Mouse (Mus musculus) kidney, adult 18-20 months (tissue): ENCODE results near the gene Mthfd1l.
A peak's percentile ranks its signal among the peaks of the same experiment; 100 is the strongest.
"Not testable (repeated sequence)": the region's sequence is repeated elsewhere in the genome, so short reads cannot be mapped to it uniquely, and the experiment has no call there.

Experiments
- DNase-seq: peaks from one replicate; pipeline ENCODE4 v3.0.0; 2021

Mthfd1l gene

DNA sequence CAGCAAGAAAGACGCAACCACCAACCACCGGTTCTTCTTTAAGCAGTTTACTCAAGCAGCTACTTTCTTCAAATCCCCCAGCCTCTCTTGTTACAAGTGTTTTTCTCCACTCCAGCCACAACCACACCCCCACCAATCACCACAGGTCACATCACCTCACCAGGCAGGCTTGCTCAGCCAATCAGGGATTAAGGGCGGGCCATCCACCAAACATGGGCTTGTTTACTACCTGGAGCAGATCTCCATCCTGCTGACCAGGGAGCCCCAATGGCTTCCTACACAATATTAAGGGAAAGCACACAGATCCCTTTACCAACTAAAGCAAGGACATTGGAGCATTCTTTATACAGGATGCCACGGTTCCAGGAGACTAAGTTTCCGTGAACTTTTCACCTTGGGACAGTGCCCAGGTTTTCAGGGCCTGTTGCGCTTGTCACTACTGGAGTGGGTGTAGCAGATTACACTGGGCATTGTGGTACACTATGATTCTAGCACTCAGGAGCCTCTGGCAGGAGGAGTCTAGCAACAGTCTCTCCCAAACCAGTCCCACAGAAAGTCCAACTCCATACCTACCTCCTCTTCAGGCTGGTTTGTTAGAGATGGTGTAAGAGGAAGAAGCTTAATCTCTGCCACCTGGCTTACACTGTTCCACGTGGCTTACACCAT, 150.5 kb downstream of the Mthfd1l start:
- not testable (repeated sequence) for DNase-seq

DNA sequence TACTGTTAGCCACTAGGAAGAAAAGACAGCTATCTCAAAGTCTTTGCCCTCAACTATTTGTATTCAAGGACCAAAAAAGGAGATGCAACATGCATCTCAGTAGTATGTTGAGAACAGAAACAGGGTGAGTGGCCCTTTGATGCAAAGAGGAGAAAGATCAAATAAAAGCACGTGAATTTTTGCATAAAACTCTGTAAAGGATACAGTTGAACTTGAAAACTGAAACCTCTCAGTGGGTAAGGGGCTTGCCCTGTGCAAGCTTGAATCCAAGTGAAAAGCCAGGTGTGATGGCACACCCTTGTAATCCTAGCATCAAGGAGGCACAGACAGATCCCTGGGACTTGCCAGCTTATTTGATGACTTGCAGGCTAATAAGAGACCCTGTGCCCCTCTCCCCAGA, 151.2 kb downstream of the Mthfd1l start:
- DNase-seq: no peak

DNA sequence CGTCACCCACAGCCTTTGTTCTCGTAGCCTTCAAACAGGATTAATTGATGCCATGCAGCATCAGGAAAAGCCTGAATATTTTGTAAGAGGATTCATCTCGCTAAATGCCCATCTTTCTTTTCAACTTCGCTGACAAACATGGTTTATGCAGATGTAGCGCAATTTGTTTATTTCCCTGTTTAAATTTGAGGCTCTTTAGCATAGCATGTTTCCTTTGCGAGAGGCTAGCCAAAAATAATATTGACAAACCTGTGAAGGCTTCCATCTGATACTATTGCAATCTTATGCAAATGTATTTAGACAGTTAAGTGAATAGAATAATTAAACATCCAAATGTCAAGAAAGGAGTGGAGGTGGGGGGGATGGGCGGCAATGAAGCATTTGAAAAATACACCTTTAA, 152.3 kb downstream of the Mthfd1l start:
- no peak for DNase-seq

DNA sequence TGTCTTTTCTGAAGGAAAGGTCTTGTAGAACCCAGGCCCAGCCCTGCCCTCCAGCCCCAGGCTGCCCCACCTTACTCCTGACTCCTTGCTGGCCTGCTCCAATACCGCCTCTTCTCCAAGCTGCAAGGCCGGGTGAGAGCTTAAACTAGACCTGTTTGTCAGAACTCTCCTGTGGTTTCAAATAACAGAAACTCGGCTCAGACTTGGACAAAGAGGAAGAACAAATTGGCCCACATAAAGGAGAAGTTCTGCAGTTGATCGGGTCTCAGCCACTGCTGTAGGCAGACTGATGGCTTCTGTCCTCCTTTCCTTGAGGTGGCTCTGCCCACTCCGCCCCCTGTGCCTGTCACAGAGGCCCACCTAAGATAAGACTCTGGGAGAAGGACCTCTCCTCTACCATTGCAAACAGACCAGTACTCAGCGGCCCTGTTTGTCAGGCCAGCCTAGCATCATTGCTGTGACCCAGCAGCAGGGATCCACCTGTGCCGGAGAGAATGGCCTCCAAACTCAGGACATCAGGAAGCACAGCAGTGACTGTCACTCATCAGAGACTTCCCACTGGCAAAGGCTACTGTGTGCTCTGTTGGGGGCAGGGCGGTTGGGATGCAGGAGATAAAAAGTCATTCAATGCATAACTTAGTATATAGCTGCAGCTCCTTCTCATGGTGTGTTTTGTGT, 153.6 kb downstream of the Mthfd1l start:
- no peak for DNase-seq

DNA sequence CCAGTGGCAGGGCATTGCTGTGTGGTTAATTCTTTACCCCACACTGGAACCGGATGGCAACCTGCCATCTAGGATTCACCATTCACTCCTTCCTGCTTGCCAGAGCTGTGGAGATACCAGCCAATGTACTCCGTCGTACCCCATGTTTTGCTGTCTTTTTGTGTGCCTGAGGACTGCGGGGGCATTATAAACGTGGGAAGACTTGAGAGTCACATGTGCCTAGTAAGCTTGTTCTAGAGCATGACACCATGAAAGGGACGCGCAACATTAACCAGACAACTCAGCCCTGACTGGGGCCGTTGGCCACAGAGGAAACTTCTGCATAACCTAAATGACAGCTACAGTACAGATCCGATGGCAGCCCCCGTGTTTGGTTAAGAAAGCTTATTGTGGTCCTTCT, 155.5 kb downstream of the Mthfd1l start:
- peak; percentile 39 for DNase-seq

DNA sequence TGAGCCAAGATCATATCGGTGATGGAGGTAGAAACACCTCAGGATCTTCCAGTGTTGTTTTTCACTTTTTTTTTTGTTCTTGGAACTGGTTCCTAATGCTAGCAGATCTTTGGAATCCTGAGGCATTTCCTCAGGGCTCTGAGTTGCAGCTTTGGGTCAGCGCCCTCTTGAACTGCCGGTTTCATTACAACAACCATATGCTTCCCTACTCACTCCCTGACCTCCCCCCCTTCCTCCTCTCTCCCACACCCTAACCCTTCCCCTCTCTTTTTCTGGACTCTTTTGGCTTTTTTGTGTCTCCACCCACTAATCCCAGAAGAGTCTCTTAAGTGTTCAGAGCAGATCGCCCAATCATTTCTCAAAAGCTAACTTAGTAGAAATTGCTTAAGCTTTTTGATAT, 156.0 kb downstream of the Mthfd1l start:
- no peak for DNase-seq

DNA sequence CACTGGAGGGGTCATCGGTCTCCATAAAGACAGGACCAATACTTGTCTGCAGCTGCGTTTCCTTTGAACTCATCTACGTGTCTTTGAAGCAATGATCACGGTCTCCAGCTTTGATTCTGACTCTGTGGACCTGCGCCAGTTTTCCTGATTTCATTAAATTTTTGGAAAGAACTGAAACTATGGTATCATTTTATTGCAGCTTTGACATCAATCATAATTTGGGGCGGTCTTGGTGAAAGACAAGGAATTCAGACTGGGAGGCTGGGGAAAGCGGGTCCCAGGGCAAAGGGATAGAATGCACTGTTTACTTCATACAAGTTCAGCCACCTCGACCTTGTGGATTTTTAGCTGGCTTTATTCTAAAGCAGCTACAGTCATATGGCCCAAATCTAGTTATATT, 156.5 kb downstream of the Mthfd1l start:
- DNase-seq: no peak

DNA sequence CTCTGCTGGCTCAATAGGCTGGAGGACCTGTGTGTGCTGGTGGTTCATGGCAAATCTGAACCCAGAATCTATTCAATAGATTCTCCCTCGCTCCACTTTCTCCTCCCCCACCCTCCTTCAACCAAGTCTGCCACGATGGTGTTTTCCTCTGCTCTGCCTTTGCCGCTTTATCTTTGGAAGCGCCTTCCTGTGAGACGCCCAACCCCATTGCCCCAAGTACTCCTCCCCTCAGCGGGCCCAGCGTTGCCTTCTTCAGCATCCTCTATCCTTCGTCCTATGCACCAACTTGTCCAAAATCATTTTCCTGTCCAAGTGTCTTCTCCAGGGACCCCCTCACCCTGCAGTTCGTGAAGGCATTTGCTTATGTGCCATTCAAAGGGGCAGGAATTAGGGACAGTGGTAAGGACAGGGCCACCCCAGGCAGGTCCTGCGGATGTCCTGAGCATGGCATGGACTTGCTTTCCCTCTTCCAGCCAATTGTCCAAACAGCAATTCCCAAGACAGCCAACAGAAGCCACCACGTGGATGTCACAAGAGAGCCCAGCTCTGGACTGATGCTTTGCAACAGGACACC, 157.2 kb downstream of the Mthfd1l start:
- DNase-seq: no peak

DNA sequence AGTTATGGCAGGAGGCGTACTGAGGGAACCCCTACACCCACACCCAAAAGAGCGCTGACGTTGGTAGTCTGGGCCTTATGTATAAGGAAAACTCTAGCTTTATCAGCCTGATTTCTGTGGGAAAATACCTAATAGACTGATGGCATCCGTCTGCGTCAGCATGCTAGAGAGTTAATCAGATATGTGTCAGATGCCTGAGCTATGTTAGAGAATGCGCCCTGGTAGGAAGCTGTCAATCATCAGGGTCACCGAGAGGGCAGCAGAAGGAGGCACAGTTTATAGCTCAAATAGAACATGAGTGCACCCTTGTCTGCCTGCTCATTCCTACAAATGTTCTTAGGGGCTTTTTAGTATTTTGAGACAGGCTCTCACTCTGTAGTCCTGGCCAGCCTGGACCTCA, 159.8 kb downstream of the Mthfd1l start:
- no peak for DNase-seq

DNA sequence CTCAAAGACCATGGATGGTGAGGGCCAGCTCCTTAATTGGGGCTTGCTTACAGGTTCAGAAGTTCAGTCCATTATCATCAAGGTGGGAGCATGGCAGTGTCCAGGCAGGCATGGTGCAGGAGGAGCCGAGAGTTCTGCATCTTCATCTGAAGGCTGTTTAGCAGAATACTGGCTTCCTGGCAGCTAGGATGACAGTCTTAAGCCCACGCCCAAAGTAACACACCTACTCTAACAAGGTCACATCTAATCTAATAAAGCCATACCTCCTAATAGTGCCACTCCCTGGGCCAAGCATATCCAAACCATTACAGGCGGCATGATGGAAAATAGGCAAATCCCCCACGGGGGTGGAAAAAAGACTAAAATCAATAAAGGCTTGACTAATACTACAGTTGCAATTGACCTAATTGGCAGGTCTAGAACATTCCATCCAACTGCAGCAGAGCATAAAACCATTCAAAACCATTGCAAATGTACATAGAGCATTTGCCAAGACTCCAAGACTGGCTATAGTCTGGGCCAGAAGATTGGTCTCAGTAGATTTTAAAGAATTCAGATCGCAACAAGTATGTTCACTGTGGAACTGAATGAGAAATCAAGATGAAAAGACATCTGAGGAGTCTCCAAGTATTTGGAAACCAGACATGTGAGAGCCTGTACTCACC, 162.3 kb downstream of the Mthfd1l start:
- DNase-seq: no peak

DNA sequence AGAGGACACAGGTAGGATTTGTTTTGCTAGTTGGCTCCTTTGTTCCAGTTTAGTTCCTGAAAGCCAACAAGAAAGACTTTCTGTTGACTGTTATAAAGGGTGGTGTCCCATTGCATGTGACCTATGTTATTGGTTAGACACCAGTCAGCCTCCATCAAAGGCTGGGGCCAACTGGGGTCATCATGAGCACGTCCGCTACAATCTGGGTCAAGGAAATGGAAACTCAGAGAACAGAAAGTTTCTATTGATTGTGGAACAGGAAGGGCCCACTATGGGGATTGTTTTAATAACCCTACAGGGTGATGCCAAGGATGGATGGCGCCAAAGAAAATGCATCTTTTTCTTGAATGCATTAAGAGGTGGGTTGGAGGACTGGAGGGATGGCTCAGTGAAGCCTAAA, 166.6 kb downstream of the Mthfd1l start:
- DNase-seq: no peak

DNA sequence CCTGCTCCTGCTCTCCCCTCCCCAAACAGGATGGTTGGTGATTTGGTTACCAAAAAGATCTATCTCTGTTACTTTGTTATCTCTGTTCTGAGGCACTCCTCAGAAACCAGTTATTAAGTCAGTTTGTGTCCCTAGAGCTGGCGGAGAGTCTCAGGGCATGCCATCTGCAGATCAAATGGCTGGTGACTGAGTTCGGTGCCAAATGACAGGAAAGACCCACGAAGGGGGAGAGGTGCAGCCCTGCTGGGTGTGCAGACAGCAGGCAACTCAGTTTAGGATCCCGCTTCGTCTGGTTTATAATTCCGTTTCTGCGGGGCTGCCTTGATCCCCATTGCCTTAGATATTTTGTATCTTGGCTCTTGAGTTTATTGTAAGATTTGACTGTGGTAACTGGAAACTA, 168.8 kb downstream of the Mthfd1l start:
- DNase-seq: no peak

DNA sequence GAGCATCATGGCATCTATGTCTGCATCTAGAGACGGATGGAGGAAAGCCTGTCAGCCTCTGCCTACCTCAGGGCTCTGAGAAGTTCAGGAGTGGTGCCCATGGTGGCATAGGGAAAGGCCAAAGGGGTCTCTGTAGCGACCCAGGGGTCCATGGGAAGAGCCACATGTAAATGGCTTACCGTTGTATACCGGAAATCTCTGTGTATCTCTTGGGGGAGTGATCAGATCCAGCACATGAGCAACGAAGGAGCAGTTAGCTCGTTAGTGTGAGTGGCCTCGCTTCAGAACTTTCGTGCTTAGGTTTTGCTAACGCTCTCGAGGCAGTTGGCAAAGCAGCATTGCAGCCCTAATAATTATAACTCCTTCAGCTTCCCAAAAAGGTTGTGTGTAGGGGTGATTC, 169.9 kb downstream of the Mthfd1l start:
- no peak for DNase-seq

DNA sequence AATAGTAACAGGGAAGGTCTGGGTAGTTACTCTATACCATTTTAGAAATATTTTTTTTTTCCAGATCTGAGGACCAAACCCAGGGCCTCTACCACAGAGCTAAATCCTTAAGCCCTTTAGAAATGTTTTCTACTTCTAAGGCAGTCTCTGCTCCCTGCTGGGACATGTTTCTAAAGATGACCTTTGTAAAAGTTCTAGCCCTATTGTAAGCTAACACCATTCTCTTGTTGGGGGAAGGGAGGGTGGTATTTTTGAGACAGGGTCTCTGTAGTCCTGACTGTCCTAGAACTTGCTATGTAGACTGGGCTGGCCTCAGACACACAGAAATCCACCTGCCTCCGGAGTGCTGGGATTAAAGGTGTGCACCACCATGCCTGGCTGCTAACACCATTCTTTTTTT, 170.5 kb downstream of the Mthfd1l start:
- no peak for DNase-seq

DNA sequence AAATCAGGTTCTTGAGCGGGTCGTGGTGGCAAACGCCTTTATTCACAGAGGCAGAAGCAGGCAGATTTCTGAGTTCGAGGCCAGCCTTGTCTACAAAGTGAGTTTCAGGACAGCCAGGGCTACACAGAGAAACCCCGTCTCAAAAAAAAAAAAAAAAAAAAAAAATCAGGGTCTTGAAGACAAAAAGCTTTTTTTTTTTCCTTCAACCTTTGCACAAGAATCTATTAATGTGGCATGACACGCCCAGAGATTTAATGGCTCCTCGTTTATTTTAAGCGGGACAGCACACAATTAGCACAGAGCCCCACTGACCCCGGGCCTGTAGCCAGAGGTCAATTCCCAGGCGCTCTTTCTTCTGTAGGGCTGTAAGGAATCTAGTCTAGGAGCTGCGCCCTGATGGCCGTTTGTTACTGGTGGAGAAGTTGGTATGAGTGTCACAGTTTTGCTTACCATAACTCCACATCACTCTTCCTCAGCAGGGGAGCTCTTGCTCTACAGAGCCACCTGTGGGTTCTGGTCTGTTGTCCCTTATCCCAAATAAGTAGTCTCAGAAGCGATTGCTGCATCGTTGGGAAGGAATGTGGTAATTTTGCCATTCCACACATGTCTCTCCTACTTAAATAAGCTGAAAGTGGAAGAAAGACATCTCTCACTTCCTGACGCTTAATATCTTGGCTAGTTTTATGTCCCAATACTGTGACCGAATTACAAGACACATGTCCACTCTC, 172.3 kb downstream of the Mthfd1l start:
- peak; percentile 9 for DNase-seq

DNA sequence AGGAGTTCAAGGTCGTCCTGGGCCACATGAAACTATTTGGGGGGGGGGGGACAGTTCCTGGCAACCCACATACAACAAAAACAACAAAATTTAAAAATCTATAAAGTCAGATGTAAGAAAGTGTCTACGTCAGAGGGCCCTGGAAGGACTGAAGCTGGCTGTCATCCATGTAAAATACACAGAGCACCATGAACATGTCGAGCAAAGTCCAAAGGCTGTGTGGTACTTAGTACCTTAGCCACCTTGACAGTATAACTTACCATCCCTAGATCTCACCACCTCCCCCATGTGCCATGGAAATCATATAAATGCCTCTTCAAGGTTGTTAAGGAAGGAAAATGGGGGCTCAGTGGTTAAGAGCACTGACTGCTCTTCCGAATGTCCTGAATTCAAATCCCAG, 174.0 kb downstream of the Mthfd1l start:
- no peak for DNase-seq

DNA sequence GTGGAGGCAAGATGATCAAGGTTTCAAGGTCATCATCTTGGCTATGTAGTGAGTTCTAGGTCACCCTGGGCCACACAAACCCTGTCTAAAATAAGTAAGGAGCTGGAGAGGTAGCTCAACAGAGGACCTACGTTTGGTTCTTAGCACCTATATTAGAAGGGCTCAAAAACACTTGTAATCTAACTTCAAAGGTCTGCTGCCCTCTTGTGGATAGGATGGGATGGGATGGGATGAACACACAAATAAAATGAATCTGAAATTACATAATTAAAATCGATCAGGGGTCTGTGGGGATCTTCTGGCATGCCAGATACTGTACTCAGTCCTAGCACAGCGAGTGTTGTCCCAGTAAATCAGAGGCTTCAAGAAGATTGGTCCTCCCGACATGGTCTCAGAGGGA, 178.2 kb downstream of the Mthfd1l start:
- no peak for DNase-seq

DNA sequence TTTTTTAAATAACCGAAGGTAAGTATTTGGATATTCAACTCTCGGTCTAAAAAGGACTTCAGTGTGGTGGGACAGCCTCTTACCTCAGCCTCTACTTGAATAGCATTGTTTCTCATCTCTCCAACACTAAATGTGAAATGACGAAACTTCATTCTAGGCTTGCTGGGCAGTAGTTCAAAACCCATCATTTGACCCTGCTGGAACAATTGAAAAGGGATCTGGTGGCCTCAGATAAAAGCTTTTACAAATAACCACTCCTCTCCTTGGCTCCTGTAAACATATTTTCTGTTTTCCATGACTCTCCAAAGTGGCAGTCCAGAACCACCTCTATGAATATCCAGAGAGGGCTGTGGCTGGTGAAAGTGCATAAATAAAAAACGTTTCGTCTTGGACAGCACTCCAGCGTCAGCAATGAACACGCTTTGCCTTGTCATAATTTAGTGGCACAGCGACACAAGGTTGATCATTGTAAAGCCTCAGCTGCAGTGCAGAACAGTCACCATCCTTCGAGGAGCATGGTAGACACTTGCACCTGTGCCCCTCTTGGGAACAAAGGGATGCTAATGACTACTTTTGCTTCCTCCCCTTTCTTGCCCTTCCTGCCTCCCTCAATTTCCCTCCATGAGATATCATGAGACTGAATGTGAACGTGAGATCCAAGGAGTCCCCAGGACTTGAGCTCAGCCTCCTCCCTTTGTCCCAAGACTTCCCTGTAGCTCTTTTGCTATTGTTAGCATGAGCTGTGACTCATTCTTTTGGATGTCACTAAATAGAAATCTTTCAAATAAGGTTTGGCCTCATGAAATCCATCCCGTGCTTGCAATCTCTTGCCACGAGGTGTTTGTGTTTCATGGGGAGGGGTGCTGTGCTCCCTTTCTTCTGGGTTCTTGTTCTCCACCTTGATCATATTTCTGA, 179.2 kb downstream of the Mthfd1l start:
- DNase-seq: no peak

DNA sequence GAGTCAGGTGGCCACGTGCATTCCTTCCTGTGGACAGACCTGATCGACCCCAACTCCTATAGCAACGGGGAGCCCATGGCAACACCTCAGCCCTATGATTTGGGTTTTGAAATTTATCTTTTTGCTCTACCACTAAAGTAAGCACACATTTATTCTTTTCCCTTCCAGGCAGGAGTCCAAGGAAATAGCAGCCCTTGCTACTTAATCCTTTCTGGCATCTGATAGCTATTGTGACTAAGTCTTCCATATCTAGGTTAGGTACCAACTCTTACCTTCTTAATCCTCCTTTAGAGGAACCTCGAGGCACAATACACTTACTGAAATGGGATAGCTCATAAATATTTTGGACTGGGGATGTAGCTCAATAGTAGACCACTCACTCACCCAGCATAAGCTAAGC, 180.1 kb downstream of the Mthfd1l start:
- no peak for DNase-seq

DNA sequence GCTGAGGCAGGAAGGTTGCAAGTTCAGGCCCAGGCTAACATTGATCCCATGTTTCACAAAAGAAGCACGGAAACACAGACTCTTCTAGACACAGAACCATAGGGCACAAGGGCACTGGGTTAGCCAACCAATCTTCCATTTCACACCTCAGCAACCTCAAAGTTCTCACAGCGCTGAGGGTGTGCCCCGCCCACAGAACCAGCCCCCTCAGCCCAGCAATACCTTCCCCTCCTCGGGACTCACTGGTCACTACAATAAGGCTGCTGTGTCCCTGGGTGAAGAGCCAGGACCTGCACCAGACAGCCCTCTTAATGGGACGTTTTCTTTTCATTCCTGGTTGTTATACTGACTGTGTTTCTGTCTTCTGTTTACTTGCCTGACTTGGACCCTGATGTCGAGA, 181.1 kb downstream of the Mthfd1l start:
- no peak for DNase-seq

DNA sequence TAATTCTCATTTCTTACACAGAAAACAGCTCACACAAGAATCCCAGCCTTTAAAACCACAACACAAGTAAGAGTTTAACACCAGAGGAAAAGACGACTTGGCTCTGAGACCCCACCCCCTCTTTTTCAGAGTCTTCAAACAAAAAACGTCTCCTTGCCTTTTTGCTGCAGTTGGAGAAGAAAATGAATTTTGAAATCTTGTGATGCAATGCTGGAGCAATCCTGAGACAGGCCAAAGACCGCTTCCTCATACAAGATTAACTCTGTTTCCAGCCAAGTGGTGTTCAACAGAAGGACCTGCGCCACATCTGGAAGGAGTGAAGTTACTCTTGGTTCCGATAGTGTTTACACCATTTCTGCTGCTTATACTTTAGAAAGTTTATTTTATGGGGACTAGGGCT, 182.6 kb downstream of the Mthfd1l start:
- no peak for DNase-seq

DNA sequence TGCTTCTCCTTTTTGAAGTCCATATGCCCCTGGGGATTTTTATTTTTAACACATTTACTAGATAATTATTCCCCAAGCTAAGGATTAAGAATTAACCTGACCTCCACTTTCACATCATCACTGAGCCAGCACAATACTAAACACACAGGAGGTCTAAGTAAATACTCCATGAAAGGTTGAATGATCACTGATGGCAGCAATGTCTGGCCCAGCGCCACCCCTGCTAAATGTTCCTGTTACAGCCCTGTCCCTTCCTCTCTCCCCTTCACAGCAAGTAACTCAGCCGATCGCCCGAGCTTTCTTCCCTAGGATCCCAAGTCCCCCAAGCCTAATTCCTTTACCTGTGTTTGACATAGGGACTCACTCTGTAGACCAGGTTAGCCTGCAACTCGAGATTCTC, 185.6 kb downstream of the Mthfd1l start:
- peak; percentile 63 for DNase-seq
